Mouse (Mus musculus): ENCODE measurements around the gene Ankrd1.

Ankrd1 gene

DNA sequence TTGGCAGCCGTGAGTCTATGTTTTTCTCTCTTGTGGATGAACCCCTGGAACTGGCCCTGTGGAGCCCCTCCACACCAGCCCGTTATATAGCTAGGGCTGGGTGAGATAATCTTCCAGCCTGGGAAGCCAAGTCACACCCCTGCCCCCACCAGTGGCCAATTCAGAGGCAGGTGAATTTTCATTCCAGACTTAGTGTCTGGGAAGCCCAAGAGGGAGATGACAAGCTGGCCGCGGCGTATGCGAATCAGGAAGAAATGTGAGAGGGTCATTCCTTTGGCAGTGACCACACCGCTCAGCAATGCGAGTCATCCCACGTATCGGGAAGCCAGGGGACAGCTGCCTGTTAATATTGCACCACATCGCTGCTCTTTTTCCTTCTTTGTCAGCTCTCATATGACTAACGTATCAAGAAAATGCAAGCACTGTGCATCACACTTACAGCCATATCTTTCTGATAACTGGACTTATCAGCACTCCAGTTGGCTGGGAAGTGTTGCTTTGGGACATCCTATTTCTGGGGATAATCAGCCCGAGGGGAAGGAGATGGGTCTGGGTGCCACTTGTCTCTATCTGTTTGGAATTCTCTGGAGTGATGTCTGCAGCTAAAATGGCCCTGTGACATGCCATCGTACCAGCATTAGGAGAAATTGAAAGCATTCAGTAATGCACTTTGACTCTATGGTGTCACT lies at the start of gene Ankrd1:
Gene Ankrd1, minus strand, starts transcription at position 317 of the 689 bp plus-strand sequence.
- DNase-seq = no peak

DNA sequence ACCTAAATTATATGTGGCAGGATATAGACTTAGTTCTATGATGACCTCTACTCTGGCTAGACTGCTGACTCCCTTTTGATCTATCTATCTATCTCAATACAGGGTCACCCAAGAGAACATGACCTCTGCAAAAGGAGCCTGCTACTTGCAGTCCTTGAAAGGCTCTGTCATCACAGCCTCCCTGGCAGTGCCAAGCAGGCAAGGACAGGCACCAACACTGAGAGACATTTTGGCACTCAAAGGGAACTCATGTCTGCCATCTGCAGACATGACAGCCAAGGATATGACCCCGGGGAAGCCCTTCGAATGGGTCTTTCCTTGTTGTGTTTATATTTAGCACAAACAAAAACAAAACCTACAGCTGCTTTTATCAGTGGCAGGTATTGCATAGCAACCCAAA lies 49.2 kb upstream of the Ankrd1 start:
- DNase-seq = no peak

DNA sequence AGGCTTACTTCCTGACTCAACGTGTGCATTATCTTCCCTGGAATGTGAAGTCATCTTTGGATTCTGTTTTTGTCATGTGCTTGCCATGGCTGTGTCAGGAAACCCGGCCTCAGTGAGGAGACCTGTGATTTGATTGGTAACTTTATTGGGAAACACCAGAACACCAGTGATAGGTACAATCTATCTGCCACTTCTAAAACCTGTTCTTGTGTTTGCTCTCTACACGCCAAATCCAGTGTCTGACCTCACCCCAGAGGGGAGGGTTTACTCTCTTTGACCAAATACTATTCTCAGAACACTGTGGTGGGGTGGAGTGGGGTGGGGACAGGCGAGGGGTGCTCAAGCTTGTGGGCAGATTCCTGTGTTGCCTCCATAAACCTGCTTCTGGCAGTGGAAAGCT lies 48.2 kb upstream of the Ankrd1 start:
- no peak for DNase-seq

DNA sequence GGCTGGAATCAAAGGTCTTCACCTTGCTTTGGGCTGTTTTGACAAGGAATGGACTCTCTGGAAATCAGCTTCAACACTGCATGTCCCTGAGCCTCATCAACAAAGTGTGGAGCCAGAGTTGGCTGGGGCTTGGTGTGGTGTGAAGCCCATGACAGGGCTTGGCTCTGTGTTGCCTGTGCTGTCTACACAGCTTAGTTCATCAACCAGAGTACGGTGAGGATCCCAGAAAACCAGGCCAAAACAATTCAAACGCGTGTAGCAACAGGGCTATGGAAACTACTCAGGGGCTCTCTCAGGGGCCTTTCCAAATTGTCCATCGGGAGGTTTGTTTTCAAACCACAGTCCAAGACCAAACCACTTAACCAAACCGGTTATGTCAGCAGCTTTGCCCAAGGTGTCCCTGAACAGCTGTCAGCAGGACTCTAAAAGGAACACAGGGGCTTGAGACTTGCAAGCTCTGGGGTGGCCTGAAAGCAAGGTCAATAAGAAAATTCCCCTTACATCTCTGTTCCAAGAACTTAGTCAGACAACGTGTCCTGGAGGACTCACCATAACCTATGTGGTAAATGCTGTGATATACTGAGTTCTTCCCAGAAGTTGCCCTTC lies 47.5 kb upstream of the Ankrd1 start:
- DNase-seq = no peak

DNA sequence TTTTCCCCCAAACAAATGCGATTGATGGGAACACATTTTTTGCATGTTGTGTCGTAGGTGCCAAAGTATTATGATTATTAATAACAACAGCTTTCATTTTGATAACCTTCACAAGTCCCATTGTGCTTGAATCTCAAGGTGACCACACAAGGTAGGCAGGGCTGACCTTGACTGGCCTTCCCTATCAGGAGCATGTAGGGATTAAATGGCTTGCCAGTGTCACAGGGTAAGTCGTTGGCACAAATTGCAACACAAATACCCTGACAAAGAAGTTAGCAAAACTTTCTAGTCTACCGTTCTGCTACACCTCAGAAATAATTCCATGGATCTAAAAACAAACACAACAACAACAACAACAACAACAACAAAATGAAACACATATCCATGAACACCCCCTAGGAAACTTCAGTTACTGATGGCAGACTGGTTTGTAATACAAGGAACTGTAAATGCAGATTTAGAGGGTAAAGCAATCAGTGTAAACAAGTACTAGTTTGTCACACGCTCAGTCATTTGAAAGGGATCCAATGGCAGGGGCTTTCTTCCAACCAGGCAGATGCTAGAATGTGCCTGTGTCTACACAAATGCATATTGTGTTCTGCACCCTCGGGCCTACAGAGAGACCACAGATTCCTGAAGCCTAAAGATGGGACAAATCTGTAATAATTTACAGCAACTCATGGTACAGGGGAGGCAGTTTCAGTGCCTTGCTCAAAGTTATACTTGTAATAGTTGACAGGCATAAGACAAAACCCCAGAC lies 46.7 kb upstream of the Ankrd1 start:
- no peak for DNase-seq

GRCm38 (mm10) chr19:36165351-36165750 lies 45.5 kb upstream of the Ankrd1 start:
- DNase-seq = no peak

DNA sequence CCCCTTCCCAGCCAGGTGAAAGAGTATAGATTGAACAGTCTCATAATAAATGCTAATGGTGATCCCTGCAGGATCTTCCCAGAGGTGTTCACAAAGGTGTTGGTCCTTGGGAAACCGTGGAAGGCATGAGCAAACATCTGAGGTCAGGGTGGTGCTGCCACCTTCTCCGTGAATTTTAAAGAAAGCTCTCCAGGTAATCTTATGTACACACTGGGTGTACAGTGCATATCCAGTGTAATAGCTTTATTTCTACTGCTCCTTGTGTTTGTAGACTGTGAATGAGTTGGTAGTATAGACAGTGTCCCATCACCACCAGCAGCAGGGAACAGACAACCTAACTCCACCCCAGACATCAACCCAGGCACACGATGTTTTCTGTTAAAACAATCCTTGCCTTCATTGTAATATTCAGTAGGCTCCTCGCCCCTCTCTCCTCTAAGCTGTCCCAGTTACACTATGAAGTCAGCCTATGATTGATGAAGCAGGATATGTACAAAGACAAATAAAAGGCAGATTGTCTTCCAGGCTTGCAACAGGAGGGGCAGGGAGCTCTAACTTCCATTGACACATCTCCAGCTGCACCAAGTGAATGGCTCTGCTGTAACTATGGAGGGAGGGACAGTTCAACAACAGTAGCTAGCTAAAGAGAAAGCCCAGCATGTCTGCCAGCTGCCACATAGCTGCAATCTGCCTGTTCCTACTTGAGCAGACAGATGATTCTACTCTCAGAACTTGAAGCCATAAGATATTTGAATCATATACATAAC lies 30.5 kb upstream of the Ankrd1 start:
- DNase-seq = no peak

DNA sequence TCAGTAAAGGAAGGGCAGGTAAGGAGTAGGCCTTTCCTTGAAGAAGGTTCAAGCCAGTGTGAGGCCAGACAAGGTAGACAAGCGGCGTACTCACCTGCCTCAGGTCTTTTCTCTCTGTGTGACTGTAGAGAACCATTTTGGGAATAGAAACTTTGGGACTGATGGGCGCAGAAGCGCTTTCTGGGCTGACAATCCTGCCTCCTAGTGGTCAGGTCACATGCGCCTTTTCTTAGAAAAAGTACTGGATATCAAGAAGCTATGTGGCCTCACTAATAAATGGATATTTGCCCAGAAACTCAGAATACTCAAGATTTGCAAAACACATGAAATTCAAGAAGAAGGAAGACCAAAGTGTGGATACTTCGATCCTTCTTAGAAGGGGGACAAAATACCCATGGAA lies 28.7 kb upstream of the Ankrd1 start:
- DNase-seq = no peak

GRCm38 (mm10) chr19:36143571-36143970 lies 23.7 kb upstream of the Ankrd1 start:
- no peak for DNase-seq

DNA sequence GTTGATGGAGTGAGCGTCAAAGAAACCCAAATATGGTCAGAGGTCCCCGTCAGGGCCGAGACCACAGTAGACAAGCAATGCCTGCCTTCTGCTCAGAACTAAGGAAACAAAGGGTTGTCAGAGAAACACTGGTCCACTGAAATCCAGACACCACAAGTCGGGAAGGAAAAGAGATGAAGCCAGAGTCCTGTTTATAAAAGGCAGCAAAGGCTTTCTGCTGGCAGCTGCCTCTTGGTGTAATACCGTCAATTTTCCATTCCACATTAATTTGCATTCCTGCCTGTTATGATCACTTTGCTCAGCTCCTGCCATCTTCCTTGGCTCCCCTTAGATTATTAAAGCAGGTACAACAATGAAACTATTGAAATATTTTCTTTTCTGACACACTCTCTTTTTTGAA lies 13.8 kb upstream of the Ankrd1 start:
- no peak for DNase-seq

GRCm38 (mm10) chr19:36133064-36133463 lies 13.2 kb upstream of the Ankrd1 start:
- no peak for DNase-seq

DNA sequence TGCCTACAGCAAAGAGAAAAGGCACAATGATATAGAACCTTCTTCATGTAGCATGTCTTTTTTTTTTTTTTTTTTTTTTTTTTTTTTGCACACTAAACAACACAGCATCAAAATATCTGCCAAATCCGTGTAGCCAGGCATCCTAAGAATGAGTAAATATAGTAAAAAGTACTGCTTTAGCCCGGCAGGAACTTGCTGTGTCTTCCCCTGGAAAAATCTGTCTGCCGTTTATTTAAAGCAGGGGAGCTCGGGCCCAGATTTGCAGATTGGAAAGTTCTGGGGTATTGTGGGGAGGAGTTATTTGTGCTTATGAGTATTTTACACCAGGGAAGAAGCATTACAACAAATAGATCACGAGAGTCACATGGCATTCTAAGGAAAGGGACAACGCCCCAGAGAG lies 12.1 kb upstream of the Ankrd1 start:
- DNase-seq = no peak

- no peak for DNase-seq
Measured at GRCm38 (mm10) chr19:36130181-36130580, 10.3 kb upstream of the Ankrd1 start.

DNA sequence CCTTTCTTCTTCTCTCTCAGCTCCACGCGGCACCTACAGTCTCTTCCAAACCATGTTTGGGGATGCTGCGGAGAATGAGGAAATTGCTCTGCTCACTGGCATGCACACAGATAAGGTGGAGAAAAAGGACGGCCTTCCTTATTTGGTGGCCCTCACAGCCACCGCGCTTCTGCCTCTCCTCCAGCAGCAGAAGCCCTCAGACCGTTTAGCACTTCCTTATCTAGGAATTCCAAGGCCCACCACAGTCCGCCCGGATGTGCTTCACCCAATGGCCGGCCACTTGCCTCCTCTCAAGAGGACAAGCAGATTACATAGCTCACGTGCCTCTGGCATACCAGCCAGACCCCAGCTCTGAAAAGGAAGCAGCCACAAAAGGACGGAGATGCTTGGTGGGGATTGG lies 9.7 kb upstream of the Ankrd1 start:
- DNase-seq = no peak

DNA sequence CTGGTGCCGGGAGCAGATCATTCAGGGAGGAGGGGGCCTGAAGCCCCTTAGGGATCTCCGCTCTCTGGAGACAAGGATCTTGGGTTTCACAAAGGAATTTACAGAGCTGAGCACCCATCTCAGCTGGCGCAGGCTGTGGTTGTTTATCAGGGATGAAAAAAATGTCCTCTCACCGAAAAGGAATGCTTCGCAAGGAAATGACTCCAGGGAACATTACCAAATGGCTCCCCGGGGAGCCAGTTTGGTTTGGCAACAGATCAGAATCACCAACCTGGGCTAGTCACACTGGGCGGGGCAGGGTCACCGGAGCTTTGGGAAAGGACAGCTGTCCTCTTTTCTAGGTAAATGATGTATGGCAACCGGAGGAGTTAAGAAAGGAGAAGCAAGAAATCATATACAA lies 9.3 kb upstream of the Ankrd1 start:
- no peak for DNase-seq

GRCm38 (mm10) chr19:36128440-36128839 lies 8.5 kb upstream of the Ankrd1 start:
- no peak for DNase-seq

DNA sequence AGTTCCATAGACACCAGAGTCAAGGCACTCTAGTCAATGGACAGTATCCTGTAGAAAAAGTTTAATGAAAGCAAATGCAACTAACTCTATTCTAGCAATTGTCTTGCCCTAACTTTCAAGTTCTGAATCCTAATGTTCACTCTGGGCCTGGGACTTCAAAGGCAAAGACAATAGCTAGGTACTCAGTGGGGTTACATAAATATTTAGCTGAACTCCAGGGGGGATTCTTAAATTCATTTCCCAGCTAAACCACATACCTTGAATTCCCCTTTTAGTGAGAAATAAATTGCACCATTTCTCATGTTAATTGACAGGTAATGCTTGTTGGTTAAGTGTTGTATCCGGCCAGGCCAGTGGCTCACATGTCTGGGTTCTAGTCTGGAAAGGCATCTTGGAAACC lies 4.3 kb upstream of the Ankrd1 start:
- no peak for DNase-seq

DNA sequence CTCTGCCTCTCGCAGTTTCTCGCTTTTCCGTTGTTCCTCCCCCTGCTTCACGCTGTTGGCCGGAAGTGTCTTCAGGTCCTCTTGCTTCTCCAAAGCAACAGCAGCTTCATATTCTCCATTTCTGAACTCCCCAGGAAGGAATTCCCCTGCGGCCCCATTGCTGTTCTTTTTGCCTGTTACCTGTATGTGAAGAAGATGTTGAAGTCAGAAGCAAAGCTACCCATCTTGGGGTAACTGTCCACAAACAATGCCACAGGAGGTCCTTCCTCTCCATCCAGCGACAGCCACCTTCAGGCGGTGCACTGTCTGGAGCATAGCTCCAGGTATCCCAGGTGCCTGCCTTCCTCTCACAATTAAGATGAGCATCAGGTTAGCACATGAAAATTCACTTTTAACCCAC lies 680 bp downstream of the Ankrd1 start:
- no peak for DNase-seq

- no peak for DNase-seq
Measured at GRCm38 (mm10) chr19:36116185-36116584, 3.7 kb downstream of the Ankrd1 start.

- DNase-seq = no peak
Measured at GRCm38 (mm10) chr19:36112007-36112406, 7.9 kb downstream of the Ankrd1 start.

DNA sequence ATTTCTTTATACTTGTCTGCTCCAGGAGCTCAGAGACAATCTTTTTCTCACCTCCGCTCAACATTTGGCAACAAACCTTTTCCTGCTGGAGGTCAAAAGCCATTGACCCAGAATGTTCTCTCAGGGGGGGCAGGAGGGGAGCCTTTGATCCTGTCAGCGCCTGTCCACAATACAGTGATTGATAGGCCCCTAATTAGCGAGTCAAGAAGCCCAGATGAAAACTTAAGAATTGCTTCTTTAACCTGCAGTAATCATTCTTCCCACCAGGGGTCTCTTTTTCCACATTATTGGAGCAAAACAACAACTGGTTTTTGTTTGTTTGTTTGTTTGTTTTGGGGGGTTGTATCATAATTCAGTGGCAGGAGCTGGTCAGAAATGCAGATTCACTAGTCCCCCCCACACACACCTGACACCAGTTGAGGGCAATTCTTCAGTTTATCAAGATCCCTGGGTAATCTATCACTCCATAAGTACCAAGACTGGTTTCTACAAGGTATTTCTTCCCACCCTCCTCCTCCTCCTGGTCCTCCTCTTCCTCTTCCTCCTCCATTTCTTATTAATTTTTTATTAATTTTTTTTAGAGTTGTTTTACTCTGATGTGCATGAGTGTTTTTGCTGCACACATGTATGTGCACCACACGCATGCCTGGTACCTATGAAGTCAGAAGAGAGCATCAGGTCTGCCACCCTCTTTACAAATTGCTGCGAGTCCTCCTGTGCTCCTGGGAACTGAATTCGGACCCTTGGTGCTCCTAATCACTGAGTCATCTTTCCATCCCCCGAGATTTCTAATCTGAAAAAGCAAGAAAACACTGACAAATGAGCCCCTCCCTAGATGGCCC lies 8.6 kb downstream of the Ankrd1 start:
- peak in 1 of 2 experiments; percentile 15 for DNase-seq

DNA sequence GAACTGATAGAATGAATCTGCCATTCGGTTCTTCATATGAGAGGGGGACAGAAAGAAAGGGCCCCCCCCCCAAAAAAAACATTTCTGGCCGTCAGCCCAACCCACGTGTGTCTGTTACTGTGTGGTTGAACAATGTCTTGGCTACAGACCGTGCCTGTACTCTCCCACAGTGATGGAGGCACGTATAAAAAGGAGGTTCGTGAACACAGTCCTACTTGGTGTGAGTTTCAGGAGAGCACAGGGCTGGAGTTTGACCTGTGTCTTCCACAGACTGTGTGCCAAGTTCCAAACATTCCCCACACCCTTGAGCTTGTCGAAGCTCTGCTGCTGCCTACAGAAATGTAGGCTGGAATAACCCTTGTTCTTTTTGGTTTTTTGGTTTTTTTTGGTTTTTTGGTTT lies 9.4 kb downstream of the Ankrd1 start:
- DNase-seq = no peak

Data from cerebellum, adult 18-20 months (tissue).